Mouse (Mus musculus) adrenal gland, postnatal 4 days (tissue): ENCODE measurements at regions not wholly inside any gene's neighbourhood (a gene's known extent, or its start where the extent isn't known, plus 50 kb on each side); places are given as distances from the start of the nearest gene placed in this dataset.
A peak's percentile ranks its signal among the peaks of the same experiment; 100 is the strongest.

Source experiments
- DNase-seq, 2 experiments: peaks; one replicate each; pipeline ENCODE4 v3.0.0; 2021 to 2022; ENCODE audit warnings: low spot score in 2 of 2, mixed read lengths in 2 of 2

- no peak for DNase-seq
Measured at GRCm38 (mm10) chr17:50428004-50428560, 81.1 kb upstream of the Plcl2 start.

DNA sequence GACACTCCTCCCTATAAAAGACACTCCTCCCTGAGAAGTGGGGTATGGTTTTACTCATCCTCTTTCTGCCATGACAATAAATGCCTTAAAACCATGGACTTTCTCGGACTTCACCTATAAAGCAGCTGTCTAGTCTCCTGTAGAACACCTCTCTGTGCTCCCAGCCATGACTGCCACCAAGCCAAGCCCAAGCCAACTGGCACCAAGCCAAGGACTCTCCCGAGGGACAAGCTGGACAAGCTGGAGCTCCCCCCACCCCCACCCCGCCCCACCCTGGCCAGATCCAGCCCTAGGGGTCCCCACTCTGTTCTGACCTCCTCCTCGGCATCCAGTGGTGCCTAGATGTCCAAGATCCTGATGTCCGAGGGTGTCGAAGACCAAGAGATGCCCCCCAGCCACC, 76.6 kb upstream of the Plcl2 start:
- DNase-seq = peak in 1 of 2 experiments; percentile 19

DNA sequence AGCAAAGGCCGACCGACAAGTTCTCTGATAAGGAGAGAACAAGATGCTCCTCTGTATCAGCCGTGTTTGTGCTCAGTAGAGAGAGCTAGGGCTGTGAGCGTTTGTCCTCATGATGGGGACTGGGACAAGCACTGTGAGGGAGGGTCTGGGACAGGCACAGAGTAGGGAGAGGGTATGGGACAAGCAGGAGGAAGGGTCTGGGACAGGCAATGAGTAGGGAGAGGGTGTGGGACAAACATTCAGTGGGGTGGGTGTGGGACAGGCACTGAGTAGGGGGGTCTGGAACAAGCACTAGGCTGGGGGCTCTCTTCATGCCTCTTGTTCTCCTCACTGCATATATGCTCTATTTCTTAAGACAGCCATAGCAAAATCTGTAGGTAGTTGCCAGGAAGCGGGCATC, 70.2 kb upstream of the Plcl2 start:
- DNase-seq = no peak

DNA sequence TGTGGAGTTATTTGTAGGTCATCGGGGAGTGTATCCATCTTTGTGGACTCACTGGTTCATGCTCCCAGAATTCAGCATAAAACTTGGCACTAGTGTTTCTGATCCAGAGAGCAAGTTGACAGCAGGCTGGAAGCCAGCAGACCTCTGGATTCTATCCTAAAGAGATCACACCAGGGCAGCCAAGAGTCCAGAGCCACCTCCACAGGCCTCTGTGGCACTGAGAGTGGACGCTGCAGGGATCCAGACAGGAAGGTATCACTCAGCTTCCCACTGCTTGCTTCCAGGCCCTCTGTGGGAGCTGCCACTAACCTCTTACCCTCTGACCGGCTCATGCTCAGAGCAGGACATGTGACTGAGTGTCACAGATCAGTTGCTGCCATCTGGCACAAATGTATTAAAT, 69.8 kb upstream of the Plcl2 start:
- no peak for DNase-seq

DNA sequence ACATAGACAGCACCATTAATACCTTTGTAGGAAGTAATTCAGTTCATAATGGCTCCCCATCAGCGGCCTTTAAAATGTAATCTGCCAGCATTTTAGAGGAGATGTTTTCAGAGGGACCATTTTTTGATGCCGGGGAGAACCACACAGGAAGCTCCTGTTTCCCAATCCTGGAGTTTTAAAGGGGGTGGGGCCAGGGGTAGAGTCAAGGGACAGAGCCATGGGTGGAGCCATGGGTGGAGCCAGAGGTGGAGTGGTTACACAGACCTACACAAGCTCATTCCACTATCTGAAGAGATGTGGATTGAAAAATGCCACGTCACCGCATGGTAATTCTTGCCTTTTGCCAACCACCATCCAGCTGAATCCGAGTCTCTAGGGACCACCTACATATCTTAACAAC, 67.1 kb upstream of the Plcl2 start:
- no peak for DNase-seq

DNA sequence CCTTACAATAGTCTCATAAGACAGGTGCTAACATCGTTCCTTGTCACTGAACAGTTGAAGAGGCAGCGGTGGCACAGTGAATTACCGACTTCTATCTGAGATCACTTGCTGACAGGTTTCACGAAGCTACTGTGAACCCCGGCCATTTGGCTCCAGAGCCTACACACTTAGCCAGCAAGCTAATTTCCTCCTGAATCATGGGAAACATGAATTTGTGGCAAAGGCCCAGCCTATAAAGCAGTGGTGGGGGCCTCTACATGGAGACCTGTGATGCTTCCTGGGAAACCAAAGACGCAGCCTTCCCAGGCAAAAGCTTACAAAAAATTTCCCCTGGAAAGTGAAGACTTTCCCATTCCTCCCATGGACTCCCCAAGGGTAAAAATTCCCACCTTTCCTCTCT, 66.3 kb upstream of the Plcl2 start:
- no peak for DNase-seq

DNA sequence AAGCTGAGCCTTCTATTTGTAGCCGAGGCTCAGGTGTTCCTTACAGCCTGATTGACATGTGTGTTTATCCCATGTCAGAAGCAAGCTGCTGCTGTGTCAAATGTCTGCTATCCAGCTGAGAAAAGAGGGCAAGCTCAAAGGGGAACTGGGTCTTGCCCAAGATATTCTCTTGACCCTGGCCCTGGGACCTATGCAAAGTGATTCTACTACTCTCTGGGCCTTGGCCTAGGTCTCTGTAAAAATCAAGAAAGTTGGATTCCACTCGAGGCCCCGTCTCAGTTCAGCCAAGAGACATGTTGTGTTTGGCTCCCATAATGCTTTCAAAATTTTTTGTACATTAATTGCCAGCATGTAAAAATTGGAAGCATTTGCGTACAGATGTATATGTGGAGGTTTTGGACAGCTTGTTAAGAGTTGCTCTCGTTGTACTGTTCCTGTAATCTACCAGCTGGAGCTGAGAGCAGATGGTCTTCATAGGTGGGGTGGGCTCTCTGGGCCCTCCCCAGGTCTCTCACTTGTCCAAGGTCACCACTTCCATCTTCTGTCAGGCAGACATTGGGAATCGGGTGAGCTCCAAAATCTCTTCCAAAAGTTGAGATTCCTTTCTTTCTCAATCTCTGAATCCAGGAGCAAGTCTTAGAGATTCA, 65.7 kb upstream of the Plcl2 start:
- DNase-seq = no peak

DNA sequence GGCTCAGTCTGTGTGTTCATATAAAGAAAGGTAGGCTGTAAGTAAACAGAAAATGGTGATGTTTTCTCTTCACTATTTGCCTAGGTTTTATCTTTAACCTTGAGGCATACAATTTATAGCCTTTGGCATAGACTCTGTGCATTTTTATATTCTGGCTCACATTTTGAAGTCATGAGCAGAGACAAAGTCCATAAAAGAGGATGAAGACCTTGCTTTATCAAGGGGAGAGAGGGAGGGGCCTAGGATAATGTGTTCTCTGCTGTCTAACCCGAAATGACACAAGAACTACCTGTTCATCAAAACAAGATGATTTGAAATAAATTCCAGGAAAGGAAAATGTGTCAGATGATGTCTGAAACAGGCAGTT, 65.2 kb upstream of the Plcl2 start:
- DNase-seq = no peak

GRCm38 (mm10) chr17:50448693-50449092, 60.5 kb upstream of the Plcl2 start:
- DNase-seq = no peak

DNA sequence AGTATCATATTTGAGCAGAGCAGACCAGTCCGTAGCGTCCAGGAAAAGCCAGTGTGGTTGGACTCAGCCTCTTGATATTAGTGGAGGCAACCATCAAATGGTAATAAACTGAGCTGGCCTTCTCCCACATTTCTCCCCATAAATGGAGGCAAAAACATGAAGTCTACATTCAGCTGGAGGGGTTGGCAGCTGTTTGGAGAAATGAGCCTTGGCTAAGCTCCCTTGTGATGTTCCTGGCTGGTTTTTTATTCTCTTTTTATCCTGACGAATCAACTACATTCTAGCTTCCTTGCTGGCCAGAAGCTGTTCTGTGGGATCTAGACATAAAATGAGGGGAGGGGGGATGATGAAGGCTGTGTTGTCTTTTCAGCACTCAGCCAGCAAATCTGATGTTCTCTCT, 57.6 kb upstream of the Plcl2 start:
- no peak for DNase-seq

GRCm38 (mm10) chr17:50453524-50453923, 55.7 kb upstream of the Plcl2 start:
- no peak for DNase-seq

- DNase-seq = no peak
Measured at GRCm38 (mm10) chr17:50453956-50454355, 55.2 kb upstream of the Plcl2 start.

DNA sequence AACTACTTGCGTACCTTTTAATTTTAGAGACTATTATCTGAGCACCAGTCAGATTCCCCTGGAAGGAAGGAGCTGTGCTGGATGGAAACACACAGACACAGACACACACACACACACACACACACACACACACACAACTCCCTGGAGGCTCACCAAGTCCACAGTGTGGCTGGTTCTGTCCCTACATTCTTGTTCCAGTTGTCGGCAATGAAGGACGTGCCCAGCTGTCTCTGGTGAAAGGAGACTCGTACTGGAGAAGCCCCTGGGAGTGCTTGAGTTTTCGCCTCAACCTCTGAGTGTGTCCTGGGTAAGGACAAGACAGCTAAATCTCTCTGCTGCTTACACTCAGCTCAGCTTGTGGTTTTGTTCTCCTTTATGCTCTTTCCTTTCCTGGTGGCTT, 54.3 kb upstream of the Plcl2 start:
- no peak for DNase-seq

- no peak for DNase-seq
Measured at GRCm38 (mm10) chr17:50455719-50456118, 53.5 kb upstream of the Plcl2 start.

DNA sequence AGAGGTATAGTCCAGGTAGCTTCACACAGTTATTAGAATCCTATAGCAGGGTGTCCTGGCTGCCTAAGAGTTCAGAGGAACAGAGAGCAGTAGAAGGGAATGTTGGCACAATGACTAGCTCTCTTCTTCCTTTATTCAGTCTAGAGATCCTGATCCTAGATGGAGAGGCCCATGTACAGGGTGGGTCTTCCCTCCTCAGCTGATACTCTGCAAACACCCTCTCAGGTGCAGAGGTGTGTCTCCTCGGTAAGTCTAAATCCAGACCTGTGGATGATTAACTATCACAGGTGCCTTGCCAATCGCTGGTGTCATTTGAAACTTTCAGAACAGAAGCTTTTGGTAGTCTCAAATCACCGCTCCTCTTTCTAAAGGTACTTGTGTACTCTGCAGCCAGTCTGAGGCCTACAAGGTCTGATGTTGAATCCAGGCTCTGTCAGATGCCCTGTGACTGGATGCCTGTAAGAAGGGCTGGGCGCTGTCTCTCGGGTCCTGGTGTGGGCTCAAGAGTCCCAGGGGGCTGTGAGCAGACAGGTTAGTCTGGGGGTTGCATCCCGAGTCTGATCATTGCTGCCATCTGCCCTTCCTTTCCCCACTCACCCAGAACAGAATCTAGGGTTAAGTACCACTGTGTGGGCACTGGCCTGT, 52.0 kb upstream of the Plcl2 start:
- no peak for DNase-seq

DNA sequence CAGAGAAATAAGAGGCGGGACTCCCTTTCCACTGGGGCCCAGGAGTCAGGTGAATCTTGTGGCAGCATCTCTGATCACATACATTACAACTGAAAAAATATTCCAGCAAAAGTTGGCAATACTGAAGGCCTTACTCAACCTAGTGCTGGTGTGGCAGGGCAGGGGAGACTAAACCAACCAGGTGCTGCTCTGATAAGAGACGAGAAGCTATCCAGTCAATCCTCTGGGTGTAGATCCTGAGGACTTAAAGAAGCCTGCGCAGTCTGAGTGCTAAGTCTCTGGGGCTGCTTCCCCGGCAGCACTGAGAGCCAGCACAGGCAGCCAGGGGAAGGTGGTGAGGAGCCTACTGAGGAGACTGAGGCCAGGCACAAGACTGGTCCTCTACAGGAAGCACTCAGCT, 51.0 kb upstream of the Plcl2 start:
- no peak for DNase-seq
